Mouse (Mus musculus) kidney, adult 11 months (tissue): ENCODE measurements around the gene Hspb1.
A peak's percentile ranks its signal among the peaks of the same experiment; 100 is the strongest.

Experiments used
- DNase-seq: peaks from one replicate; pipeline ENCODE4 v3.0.0; 2022

Gene Hspb1

DNA sequence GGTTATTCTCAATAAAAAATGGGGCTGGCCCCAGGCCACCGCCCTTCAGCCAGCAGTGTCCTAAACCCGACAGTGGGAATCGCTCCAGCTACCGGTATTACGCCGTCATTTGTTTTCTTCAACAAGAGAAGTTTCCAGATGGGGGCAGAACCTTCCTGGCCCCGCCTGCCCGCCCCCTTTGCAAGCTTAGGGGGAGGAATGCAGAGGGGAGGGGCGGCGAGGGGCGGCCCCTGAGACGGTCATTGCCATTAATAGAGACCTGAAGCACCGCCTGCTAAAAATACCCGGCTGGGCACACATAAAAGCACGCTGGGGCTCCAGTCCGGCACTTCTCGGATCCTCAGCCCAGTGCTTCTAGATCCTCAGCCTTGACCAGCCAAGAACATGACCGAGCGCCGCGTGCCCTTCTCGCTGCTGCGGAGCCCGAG lies at the start of gene Hspb1:
Hspb1 (plus strand) TSS at position 245 of the 428 bp plus-strand sequence.
- DNase-seq, result peak; percentile 91

DNA sequence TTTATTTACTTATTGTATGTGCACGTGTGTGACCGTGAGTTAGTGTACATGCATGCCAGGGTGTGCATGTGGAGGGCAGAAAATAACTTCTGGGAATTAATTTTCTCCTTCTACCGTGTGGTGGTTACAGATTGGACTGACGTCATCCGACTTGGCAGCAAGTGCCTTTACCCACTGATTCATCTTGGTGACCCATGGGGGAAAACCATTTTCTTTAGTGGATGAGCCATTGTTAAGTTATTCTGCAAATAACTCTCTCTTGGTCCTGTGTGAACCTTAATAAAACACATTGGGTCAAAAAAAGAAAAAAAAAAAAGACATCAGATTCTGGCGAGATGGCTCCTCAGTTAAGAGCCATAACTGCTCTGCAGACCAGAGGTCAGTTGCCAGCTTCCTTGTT lies 46.1 kb upstream of the Hspb1 start:
- DNase-seq, result no peak

DNA sequence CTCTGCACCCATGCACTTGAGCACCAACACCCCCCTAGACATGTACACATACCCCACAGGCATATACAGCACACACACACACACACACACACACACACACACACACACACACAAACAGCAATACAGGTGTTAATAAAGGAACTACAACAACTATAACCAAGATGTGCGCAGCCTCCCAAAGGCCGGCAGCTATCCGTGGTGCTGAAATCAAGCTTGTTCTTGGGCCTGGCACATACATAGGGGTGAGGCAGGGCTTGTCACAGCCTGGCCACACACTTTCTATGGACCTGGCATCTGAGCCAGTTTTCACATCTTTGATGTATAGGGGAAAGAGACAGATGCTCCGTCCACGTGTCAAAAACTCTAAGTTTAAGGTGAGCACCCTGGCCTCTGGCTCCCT lies 44.3 kb upstream of the Hspb1 start:
- DNase-seq, result no peak

DNA sequence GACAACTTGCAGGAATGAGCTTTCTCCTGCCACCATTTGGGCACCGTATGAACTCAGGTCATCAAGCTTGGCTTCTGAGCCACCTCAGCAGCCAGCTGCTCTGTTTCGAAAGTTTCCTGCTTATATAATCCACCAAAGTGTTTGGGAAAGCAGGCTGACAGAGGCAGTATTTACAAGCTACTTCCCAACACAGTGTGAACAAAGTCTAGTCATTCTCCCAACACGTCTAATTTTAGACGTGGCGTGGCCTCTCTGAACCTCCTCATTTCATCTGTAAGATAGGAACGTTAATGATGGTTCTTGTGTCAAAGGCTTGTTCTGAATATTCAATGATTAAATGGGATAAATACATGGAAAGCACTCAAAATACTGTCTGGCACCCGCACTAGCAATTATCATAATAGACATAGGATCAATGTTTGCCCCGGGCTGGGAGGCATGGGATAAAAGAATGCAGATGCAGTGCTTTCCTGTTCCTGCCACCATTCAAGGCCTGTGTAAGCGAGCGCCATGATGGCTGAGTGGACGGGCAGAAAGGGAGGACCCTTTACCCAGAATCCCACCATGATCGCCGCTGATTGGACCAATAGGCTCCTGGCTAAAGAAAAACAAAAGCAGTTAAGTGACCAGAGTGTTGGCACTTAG lies 41.9 kb upstream of the Hspb1 start:
- DNase-seq, result no peak

DNA sequence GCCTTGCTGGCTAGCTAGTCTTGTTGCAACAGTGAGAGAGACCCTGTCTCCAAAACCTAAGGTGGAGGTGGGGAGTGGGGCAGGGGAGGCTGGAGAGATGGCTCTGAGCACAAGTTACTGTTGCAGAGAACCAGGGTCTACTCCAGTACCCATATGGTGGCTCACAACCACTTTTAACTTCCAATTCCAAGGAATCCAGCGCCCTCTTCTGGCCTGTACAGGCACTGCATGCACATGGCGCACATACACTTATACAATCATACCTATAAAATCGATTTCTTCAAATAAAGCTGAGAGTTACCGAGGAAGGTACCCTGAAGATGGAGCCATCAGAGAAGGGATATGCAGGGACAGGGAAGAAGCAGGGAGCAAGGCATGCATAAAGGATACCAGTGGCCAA lies 40.3 kb upstream of the Hspb1 start:
- no peak for DNase-seq

DNA sequence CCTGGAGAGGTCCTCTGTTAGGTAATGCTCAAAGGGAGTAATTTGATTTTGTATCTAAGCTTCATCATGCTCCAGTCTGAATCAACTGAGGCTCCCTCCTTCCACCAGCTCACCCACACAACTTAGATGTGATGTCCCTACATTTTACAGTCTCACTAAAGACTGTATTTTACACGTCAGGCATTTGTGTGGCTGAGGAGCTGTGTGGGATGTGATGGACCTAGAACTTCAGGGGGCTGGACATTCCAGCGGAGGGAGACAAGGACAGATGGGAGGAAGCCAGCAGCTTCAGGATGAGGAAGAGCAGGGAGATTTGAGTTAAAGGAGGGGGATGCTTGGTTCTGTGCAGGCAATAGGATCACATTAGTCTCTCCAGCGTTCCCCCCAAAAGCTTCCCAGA lies 39.8 kb upstream of the Hspb1 start:
- no peak for DNase-seq

DNA sequence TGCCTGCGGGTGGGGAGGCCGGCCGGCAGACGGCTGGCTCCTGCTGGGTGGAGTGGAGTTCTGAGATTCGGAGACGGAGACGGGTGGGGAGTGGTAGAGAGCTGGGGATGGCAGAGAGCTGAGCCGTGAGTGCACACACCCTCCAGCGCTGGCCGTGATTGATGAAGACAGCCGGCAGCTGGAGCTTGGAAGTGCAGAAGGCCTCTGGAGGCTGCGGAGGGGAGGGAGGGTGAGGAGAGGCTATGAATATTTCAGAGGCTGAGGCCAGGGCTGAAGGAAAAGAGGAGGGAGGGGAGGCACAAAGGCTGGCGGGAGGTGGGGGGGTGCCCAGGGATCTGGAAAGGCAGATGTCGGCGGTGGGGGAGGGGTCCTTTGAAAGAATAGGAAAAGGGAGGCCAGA lies 36.7 kb upstream of the Hspb1 start:
- no peak for DNase-seq

DNA sequence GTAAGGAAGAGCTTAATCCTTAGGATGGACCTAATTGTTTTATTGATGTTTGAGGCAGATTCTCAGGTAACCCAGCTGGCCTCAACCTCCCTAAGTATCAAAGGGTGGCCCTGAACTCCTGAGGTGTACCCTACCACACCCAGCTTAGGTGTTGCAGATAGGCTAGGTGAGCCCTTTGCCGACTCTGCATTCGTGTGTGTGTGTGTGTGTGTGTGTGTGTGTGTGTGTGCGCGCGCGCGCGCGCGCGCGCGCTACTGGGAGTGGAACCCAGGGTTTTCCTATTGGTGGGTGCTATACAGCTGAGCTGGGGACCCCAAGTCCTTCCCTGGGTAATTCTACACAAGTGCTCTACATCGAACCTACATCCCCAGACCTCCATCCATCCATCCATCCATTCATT lies 36.2 kb upstream of the Hspb1 start:
- no peak for DNase-seq

DNA sequence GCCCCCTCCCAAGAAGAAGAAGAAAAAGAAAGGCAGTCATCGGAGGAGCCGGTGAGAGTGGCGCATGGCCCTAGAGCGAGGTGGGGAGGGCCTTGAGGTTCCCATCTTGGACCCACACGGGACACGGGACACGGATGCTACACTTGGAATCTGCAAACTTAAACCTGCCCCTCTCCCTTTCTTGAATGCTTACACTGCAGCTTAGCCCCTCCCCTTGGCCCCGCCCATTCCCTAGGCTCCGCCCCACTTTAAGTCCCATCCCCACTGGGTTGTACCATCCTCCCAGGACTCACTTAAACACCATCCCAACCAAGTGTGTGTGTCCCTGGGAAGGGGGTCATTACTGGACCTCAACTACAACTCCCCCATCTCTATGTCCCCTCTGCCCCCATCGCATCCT lies 35.3 kb upstream of the Hspb1 start:
- no peak for DNase-seq

DNA sequence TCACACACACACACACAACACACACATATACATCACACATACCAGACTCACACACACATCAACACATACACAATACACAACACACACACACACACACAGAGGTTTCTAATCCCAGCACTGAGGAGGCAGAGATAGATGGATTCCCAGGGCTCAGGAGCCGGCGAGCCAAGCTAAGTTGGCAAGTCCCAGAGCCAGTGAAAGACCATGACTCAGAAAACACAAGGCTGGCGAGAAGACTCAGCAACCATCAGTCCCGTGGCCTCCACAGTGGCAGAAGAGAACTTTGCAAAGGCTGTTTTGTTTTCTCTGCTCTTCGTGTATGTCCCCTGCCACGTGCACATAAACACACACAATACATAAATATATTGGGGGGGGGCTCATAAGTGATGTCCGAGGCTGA lies 34.0 kb upstream of the Hspb1 start:
- no peak for DNase-seq

DNA sequence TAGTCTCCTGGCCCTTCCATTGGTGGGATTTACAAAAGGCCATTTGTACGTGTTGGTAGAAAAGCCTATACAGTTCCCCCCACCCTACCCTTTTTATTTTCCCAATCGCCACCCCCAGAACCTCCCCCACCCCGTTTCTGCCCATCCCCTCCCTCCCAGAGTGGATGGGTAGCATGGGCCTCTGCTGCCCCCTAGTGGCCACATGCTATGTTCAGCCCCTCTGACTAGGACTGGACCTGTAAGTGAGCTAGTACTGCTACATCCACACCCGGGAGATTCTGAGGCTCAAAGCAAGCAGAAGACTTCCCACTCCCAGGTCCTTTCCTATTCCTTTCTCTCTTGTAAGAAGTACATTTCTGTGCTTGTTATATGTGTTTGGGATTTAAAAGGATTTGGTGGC lies 32.6 kb upstream of the Hspb1 start:
- peak; percentile 38 for DNase-seq

DNA sequence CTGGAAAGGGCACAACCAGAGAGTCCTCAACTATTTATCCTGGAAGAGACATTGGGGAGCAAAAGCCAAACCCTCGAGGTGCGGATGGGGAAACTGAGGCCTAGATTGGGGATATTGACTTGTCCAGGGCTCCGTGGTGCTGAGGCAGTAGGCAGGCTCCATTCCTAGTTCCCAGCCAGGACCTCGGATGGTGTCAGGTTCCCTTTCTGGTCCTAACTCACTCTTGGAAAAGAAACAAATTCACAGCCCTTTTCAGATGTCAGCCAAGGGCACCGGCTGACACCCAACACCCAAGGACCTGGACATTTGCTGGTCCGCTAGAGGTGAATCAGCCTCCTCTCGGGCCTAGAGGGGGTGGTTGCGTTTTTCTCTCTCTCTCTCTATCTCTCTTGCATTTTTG lies 21.1 kb upstream of the Hspb1 start:
- DNase-seq, result no peak

DNA sequence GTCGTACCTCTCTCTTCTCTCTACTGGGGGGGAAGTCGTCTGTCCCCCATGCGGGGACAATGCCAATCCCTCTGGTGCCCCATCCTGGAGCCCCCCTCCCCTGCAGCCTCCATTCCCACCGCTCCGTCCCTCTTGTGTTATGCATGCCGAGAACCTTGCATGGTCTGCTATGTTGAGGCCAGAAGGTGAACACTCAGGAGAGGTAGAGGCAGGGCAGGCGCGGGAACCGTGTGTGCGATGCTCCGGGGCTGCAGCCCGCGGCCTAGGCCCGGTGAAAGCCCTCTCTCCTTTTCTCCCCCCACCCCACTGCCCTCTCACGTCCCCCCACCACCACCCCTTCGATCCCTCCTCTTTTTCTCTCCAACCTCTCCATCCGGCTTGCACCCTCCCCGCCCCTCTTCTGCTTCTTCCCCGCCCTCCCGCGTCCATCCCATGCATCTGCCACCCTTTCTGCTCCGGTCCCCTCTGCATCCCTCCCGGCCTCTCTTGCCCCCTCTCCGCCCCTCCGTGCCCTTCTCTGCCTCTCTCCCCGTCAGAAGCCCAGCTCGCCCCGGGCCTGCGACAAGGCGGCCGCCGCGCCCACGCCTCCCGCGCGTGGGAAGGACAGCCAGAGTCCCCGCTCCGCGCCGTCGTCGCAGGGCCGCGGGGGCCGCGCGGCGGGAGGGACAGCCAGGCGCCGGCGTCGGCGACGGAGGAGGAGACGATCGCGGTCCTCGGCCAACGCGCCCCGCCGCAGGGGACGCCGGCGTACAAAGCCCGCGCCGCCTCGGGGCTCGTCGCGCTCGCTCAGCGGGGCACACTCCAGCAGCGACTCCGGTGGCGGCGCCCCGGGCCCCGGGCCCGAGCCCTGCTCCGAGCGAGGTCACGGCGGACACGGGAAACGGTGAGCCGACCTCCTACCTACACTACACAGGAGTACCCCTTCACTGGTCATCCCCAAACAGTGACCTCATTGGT lies 19.8 kb upstream of the Hspb1 start:
- no peak for DNase-seq

DNA sequence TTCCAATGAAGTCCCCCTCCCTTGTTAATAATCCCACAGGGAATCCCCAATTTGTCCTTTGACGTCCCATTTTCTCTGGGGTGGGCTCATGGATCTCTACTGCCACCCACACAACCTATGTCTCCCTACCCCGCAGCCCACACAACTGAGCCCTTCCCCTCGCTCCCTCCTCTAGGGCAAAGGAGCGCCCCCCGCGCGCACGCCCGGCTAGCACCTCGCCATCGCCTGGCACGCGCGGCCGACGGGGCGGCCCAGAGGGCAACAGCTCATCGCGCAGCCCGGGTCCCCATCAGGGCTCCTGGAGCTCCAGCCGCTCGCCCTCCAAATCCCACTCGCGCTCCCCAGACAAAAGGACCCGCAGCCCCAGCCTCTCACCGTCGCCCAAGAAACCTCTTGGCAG lies 19.1 kb upstream of the Hspb1 start:
- no peak for DNase-seq

DNA sequence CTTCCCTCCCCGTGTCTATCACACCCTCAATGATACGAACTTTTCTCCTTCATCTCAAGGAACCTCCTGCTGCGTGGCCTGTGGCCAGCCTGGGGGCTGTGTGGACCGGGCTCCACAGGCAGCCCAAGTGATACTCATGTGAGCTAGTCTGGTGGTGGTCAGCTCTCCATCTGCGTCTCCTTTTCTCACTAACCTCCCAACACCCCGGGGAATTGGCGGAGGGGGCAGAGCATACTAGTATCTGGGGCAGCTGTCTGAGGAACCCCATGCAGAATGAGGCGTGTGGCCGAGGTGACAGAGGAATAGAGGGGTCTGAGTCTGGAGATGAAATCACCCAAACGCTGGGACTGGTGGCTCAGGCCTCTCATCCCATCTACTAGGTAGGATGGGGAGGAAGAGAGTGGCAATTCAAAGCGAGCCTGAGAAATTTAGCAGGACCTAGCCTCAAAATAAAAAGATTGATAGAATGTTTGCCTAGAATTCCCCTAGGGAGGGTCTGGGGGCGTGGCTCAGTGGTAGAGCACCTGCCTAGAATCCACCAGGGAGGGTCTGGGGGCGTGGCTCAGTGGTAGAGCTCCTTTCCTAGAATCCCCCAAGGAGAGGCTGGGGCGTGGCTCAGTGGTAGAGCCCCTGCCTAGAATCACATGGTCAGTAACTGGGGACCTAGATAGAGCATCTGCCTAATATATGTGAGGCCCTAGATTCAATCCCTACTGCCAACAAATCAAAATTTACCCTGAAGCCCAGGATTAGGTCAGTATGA lies 17.9 kb upstream of the Hspb1 start:
- DNase-seq, result no peak

DNA sequence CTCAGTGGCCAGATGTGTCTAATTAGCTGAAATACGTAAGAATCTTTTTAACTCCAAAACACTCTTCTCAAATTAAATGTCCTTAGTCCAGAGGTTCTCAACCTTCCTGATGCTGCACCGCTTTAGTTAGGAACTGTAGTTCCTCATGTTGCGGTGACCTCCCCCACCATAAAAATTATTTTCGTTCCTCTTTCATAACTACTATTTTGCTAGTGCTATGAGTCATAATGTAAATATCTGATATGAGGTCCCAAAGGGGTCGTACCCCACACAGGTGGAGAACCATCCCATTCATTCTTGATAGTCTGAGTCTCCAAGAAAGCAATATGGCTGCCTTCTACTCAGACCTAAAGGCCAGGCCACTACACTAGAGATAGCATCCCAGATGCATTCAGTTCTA lies 17.2 kb upstream of the Hspb1 start:
- no peak for DNase-seq

DNA sequence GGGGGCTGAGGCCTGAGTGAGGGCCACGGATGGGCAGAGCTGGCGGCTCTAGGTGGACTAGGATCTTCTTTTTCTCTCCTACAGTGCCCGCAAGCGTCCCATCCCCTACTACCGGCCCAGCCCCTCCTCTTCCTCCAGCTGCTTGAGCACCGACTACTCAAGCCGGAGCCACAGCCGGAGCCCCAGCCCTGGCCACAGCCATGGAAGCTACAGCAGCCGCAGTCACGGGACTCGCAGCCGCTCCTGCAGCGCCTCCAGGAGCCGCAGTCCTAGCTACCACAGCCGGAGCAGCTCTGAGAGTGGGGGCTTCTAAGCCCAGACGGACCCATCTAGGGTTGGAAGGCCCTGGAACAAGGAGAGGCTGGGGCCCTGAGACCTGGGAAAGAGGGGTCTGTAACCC lies 14.7 kb upstream of the Hspb1 start:
- no peak for DNase-seq

DNA sequence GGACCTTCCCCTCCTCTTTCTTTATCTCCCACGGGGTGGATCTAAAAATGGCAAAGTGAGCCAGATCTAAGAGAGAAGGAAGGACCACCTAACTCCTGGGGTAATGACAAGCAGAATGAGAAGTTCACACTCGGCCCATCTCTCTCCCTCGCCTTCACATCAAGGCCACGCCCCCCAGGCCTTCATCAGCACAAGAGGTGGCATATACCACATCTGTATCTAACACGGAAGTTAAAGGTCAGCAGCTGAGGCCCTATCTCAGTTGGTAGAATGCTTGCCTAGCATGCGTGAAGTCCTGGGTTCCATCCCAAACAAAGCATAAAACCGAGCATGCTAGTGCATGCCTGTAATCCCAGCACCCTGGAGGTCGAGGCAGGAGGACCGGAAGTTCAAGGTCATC lies 14.0 kb upstream of the Hspb1 start:
- DNase-seq, result no peak

DNA sequence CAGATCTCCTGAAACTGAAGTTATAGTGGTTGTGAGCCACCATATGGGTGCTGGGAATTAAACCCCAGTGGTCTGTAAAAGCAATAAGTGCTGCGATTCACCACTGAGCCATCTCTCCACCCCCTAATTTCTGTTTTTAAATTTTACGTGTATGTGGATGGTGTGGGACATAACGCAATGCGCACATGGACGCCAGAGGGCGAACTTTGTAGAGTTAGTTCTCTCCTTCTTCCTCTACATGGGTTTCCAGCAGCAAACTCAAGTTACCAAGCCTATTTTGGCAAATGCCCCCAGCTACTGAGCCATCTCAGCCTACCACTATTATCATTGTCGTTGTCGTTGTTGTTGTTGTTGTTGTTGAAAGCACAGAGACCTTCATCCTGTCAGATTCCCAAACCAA lies 10.5 kb upstream of the Hspb1 start:
- peak; percentile 36 for DNase-seq

DNA sequence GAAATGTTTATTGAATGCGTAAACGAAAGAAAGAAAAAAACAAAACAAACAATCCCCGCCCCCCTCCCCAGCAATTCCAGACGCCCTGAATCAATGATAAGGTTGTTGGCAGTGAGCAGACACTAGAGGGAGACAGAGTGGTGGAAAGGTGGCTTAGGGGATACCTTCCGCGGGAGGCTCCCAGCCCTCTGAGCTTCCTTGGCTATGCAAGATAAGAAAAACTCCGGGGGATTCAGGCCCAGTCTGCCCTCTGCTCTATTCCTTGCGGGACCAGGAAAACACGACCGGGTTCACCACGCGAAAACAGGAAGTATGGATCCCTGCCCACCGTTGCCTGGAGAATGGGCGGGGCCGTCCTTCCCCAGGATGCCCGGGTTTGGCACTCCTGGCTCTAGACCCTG lies 9.9 kb upstream of the Hspb1 start:
- peak; percentile 64 for DNase-seq

DNA sequence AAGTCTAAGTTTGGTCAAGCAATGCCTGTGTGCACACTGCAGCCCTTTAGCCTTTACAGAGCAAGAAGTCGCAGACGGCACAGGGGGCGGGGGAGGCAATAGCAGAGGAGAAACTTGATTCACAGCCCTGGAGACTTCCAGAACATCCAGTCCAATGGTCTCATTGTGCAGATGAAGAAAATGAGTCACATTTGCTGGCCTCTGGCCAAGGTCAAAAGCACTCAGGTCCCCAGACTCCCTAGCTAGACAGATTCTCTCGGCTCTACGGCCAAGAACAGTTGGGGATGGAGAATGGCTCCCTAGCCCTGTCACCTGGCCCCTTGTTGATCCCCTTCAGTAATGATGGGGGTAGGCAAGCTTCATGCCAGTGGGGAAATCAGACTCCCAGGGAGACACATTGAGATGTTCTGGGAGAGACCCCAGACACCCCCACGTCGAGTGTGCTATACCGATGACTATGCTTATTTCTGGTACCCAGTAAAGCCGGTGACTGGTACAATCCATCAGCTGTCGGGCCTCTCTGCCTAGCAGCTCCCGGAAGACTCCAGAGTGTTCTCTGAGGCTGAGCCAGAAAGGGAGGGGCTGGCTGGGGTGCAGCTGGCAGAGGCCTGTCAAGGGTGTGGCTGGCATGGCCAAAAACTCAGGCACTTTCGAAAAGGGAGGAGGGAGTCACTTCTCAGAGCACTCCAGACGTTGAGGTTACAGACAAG lies 8.1 kb upstream of the Hspb1 start:
- DNase-seq, result peak; percentile 66

DNA sequence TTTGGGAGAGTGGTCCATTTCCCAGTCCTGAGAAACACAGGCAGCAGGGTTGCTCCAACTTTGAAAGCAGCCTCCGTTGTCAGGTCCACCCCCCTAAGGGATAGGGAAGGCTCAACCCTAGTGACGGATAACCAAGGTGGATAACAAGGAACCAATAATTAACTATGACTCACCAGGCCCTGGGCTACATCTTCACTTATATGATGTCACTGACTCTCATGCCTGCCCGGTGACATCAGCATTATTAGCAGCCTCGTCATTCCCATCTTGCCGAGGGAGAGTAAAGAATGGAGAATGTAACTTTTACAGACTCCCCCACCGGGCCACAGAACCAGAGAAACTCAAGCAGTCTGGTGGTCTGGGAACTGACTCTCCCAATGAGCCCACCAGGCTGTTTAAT lies 3.1 kb upstream of the Hspb1 start:
- DNase-seq, result no peak
